Mouse (Mus musculus) ZHBTc4 (cell line): ENCODE measurements around the gene Ccdc115.
"Not testable (repeated sequence)": the region's sequence is repeated elsewhere in the genome, so short reads cannot be mapped to it uniquely, and the experiment has no call there.

Source experiments
- DNase-seq: peaks from one replicate; pipeline ENCODE4 v3.0.0-alpha.2; 2011; ENCODE audit warnings: low read depth, low spot score

The Ccdc115 gene

DNA sequence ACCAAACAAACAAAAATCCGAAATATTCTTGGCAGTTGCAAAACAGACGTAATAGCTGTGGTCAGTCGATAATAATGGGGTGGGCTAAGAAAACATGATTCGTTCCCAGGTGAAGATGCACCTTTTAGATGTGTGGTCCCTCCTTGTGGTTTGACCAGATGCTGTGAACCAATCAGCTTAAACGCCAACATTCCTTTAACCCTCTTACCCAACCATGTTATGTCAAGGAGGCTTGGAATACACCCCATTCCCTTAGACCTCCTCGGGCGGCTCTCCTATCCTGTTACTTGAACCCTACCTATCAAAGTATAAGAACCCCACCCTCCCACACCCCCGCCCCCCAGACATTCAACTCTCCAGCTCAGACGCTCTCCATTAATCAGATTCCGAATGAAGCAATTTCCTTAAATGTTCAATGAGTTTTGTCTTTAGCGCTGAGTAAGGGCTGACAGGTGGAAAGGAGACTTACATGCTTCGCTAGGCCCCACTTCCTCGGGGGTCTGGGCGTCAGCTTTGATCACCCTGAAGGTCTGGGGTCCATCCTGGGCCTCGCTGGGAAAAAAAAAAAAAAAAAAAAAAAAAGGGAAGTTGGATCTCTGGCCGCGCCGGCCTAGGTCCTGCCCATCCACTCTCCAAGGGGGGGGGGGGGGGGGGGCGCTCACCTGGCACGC lies 956 bp downstream of the Ccdc115 start:
- no peak for DNase-seq

DNA sequence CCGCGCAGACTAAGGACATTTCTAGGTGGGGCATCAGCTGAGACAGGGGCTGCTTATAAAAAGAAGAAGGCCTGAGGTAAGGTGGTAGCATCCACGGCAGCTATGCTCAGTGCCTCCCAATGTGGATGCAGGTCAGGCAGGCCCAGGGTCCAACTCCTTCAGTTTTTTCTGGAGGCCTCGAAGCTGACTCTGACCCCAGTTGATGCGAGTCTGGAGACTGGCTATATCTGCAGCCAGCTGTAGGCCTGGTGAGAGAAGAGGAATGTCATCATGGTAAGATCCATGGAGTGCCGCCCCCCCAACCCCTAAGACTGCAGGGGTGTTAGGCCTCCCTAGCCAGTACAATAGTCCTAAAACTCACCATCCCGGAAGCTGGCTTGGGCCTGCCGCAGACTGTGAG lies 2.1 kb downstream of the Ccdc115 start:
- DNase-seq = not testable (repeated sequence)

DNA sequence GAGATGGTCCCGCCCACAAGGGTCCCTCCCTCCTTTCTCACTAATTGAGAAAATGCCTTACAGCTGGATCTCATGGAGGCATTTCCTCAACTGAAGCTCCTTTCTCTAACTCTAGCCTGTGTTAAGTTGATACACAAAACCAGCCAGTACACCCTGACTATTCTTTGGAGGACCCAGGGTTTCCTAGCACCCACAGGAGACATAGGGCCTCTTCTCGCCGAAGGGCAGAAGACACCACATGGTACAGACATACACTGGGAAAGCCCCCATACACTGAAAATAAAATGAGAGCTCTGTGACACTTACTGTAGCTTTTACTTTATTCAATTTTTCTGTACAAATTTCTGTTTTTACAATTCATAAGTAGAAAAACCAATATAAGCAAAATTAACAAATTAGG lies 3.1 kb downstream of the Ccdc115 start:
- DNase-seq = no peak

DNA sequence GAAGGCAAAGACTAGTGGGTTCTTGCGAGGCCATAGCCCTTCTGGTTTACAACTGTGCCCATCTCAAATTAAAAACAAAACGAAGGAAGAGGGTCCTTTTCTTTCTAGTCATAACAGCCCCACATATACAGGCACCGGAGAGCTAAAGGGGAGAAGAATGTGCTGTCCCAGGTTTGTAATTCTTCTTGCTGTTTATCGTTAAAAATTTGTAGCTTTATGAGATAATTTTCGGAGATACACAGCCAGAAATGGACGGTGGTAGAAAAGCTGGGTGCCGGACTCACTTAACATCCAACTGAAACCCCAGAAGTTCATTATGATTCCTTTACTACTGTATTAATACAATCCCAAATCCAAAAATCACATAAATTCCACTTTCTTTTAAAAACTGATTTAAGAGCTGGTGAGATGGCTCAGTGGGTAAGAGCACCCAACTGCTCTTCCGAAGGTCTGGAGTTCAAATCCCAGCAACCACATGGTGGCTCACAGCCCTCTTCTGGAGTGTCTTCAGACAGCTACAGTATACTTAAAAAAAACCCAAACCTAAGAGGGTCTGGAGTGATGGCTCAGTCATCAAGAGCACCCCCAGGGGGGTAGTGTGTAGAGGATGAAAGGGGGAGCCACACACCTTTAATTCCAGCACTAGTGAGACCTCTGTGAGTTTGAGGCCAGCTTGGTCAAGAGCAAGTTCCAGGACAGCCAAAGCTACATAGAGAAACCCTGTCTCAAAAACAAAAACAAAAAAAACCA lies 3.9 kb downstream of the Ccdc115 start:
- DNase-seq = no peak

DNA sequence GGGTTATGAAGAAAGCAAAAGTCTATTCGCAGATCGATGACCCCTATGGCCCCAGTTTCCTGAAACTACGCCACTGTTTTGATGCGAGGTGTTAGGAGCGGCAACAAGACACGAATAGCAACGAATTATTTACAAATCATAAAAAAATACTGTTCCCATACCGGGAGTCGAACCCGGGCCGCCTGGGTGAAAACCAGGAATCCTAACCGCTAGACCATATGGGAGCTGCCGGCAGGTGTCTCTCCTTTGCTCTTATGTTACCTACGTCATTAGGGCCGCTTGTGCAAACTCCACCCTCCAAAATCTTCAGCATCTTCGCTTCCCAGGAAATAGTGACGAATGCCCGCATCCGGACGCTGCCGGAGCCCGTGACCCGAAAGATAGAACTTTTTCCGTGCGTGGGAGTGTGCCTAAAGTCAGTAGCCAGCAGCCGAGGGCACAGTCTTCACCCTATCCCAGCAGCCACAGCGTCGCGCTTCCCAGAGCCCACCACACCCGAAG lies 4.8 kb downstream of the Ccdc115 start:
- peak; percentile 89 for DNase-seq

DNA sequence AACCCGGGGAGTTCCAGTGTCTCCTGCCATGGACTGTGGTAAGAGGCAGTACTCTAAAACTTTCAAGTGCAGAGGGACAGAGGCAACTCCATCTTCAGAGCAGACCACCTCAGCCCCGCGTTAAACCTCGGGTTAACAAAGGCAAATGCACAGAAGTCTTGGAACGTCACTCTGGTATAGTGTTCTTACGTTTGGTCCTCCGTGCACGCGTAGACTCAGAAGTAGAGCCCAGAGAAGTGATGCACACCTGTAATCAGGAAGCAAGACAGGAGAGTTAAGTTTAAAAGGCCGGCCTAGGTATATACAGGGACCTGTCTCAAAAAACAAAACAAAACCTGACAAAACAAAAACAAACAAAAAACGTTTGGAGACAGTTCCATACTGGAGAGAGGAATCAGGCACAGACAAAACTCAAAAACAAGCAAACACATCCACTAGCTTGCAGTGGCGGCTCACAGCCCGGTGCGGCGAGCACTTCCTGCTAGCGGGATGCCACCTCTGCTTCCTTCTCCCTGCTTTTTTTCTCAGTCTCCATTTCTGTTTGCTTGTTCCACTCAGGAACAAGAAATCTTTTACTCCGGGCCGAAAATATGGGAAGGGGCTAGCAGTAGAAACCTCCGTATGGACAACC lies 5.5 kb downstream of the Ccdc115 start:
- DNase-seq = peak; percentile 82

DNA sequence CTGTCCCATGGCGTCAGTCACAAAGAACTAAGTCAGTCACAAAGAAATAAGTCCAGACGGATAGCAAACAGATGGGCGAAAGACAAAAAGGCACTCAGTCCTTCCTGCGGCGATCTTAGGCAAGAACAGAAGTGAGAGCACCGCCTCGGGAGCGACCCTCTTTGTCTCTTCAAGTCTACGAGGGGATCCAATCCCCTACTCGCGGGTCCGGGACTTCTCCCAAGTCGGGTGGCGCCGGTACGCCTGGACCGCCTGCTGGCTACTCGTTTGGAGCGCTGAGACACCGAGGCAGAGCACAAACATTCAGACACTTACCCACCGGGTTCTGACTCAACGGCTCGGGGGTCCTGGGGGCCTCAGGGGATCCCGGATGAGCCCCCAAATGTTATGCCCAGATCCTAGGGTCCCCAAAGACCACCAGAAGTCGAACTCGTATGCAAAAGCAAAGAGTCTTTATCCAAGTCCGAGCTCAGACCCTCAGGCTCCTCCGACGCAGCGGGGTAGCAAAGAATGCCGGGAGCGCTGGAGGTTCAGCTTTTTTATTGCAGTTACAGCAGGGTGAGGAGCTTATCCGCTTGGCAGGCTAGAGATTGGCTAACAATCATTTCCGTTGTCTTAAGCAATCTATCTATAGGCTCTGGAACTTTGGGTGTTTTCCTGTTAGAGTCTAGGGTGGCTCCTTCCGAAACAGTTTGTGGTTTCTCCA lies 6.5 kb downstream of the Ccdc115 start:
- peak; percentile 78 for DNase-seq

DNA sequence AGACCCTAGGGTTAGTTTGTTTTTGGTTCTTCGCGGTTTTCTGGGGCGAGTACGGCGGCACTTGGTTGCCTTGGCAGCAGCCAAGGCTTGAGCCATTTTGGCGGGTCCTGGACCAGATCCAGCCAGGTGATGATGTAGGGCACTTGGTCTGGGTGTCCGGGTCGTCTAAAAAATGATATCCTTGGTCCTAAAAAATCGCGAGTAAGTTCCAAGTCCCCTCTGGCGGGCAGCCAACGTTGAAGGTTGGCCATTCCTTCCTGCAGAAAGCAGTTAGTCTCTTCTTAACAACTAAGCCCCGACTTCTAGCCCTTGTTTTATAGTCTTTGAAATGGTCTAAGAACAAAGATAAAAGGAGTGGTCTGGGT lies 7.1 kb downstream of the Ccdc115 start:
- peak; percentile 59 for DNase-seq

DNA sequence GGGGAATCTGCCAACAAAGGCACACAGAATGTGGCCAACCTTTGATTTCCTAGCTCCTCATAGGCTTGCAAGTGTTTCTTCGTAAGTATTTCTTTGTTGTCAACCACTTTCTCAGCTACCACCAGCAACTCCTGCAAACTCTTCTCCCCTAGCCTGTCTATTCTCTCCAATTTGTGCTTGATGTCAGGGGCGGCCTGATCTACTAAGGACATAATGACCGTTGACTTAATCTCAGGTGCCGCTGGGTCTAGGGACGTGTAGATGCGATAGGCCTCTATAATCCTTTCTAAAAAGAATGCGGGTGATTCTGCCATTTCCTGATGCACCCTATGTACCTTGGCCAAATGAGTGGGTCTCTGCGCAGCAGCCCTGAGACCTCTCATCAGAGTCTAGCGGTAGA lies 8.0 kb downstream of the Ccdc115 start:
- DNase-seq = no peak

DNA sequence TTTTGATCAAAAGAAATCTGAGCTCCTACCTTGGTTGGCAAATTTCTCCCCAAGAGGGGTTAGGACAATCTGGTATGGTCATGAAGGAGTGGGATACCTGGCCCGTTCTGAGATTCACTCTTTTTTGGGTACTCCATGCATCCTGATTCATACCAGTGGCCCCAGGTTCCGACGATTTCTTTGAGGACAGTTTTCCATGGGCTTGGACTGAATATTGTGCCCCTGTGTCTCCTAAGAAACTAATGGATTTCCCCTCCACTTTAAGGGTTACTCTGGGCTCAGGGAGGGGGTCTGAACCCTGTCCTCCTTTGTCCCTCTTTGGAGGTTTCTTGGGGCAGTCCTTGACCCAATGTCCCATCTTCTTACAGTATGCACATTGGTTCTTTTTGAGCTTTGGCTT lies 8.5 kb downstream of the Ccdc115 start:
- no peak for DNase-seq

DNA sequence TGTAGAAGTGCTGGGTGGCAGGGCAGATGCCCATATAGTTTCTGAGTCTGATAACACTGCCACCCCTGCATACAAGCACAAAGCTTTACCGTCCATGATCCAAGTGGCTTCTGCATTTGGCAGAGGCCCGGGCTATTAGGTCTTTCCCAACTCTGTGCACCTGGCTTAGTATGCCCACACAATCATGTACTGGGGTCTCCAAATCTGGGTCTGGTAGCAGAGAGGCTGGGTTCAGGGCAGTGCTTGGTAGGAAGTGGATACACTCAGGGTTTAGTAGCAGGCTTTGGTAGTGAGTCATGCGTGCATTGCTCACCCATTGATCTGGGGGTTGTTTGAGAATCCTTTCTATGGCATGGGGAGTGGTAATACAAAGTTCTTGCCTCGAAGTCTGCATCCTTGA lies 10.2 kb downstream of the Ccdc115 start:
- no peak for DNase-seq

DNA sequence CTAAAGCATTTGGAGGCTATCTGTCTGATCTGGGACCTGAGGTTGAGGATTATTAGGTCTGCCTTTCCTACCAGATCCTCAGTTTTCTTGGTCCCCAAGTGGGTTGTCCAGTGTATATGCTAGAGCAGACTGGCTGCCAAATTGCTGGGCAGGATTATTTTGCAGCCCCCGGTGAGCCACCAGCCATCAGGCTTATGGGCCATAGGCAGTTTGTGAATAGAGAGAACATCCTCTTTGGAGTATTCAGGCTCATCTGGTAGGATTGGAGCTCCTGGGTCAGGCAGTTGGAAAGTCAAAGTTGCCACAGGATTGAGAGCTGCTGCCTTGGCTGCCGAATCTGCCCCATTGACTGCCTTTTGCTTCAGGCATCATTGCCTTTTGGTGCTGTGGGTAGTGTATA lies 11.0 kb downstream of the Ccdc115 start:
- no peak for DNase-seq

DNA sequence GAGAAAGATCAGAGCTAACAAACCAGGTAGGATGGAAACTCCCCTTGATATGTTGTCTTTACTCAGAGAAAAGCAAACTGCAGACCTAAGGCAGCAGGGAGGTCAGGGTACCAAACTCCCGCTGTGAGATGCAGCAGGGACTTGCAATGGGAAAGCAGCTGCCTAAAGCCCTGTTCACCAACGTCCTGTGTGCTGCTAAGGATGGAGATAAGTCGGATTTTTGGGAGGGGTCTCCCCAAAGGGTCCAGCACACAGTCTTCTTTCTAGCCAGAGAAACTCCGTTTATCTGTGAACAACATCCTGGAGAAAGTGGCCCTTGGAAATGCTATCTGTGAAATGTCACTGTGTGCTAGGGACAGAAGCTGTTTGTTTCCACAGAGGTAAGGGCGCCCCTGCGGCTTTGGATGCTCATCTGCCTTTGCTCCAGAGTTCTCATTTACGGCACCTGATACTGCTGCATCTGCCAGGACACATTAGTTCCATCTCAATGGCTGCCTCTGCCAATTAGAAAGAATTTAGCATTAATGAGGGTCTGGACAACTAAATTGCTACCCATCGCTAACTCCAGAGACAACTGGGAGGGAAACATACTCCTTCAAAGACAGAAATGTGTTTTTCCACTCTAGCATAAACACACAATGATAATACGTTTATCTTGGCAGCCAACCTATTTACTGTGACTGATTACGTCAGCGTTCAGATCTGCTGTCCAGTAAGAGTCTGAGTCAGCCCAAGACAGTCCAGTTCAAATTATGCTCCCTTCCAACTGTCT lies 40.1 kb downstream of the Ccdc115 start:
- no peak for DNase-seq

DNA sequence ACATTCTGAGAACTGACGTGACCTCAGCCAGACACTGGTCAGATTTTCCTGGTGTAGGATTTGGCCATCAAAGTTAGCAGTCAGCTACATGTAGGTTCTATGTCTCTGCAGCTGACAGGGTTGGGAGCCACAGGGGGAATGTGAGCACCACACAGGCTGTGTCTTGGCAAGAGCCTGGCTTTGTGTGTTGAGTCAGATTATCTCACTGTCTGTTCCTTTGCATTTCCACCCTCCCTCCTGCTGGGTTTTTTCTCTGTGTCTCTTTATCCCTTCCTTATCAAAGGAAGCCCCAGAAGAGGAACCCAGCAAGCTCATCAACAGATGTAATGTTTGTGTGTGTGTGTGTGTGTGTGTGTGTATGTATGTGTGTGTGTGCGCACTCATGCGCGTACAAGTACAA lies 43.2 kb downstream of the Ccdc115 start:
- DNase-seq = no peak

DNA sequence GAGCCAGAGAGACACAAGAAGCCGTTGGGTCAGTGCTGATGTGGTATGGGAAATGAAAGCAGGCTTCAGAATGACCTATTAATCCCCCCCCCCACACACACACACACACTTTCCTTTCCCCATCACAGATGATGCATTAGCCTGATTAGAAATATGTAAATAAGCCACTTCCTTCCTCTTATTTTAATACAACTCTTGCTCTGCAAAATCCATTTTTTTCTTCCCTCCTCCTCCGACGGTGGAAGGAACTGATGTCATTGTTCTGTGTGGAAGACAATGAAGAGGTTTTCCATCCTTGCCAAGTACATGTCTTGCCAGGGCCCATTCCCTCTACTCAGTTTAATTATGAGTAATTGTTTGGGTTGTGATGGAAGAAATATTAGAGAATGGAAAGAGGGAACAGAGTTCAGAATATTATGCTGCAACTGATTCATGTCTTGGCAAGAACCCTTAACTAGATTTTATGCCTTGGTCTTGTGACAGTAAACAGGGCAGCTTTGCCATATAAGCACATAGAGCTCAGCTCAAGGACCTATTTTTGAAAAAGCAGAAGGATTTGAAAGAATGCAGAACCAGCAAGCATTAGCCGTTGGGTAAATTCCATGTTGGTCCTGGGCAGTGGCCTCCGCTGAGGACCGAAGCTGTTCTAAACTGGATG lies 50.1 kb downstream of the Ccdc115 start:
- no peak for DNase-seq

DNA sequence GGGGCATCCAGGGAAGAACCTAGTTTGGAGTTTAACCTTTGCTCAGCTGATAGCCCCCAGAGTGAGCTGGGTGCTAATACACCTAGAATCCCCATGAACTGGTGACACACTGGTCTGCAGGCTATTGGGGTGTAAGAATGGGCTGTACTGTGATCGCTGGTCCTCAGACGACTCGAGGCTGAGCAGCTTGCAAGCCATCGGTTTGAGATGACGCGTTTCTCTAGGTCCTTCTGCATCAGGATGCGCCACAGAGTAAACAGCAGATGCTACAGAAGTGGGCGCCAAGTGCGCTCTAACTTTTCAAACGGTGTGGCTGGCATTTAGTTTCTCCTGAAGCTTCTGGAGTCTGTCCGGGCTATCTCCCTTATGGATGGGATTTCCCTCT lies 50.6 kb downstream of the Ccdc115 start:
- no peak for DNase-seq

DNA sequence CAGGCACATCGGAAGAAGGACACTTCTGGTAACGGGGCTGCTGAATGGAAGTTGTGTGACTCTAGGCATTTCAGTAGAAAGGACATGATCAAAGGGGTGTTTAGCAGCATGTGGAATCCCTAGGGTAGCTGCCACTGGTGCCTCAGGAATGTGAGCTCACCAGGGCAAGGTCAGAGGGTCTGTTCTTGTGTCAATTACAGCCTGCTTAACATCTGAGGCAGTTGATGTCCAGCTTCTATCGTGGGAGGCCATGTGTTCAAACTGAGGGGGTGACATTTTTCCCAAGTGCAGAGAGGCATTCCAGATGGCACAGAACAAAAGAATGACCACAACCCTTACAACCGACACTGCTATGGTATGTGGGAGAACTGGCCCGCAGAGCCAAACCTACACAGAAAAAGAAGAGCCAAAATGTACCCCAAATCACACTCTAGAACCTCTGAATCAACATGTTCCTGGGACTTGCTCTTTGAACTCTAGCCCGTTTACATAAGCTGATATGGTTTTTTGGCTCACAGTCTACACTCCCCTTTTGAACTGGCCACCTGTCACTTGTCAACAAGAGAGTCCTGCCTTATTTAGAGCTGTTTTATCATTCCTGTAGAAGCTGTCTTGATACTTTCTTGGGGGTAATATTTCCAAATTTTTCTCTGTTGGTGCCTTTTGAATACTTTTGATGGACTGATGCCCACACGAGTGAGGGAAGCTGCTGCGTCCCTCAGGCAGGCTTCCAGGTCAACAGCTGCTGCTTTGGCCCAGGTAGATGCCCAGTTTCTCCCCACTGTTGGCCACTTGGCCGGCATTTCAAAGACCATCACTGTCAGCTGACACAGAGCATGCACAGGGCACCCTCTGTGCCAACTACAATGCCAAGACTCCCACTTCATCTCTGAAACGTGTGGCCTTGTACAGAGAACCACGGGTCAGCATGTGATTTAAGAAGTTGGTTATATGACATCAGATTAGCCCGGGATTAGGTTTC lies 51.8 kb downstream of the Ccdc115 start:
- DNase-seq = no peak
